Mouse (Mus musculus) gastrocnemius, adult 2 months (tissue): Measurements from ENCODE around the gene Cdc37. TPM values are rescaled to one million over a fixed set of nuclear protein-coding genes. Genes with fewer than 3 reads are reported as not detected.

ENCODE experiments used
- DNase-seq: peaks from one replicate; pipeline ENCODE4 v3.0.0; 2022
- H3K27ac ChIP-seq: fragments of 200-600 bp; 2 replicates; pipeline ENCODE4 v1.8.1; 2022; ENCODE audit warnings: mild to moderate bottlenecking
- H3K4me3 ChIP-seq: fragments of 200-600 bp; 2 replicates; pipeline ENCODE4 v1.8.1; 2022; ENCODE audit warnings: mild to moderate bottlenecking, moderate library complexity
- CTCF ChIP-seq: fragments of 200-600 bp; IDR thresholded peaks from 2 replicates; pipeline ENCODE4 v1.8.1; 2022; ENCODE audit warnings: antibody characterized with exemption, mild to moderate bottlenecking, moderate library complexity
- intact Hi-C: fragments of 180-260 bp; cut with DNase I; formaldehyde crosslinking; loops from one replicate; pipeline ENCODE4 v1.15.1; 2025
- total RNA-seq, 2 experiments: library from RNA; stranded (reverse); gene quantifications; 2 replicates each; pipeline ENCODE4 v1.2.3; 2021

The Cdc37 gene
- total RNA-seq, 2 experiments from 2014 or later: 116 to 139 TPM

GRCm38 (mm10) chr9:21183905-21184413 lies 34.2 kb upstream of the Cdc37 start:
- peak; percentile 38; the same call in 1 of the 2 replicates for TF ChIP-seq CTCF
- Histone ChIP-seq H3K4me3 (peak overlapping the region; percentile 85), H3K27ac (peak overlapping the region; percentile 95)
- DNase-seq: peak; percentile 92
- intact Hi-C loops: loop anchor here (2.0 kb wide), 1 partner anchor 37 kb away; no protein-coding TSS in a partner anchor

- no peak for TF ChIP-seq CTCF
- Histone ChIP-seq H3K27ac (peak overlapping the region; percentile 95), H3K4me3 (peak overlapping the region; percentile 85)
- intact Hi-C loops: no loop called here
- no peak for DNase-seq
Observed at GRCm38 (mm10) chr9:21183421-21183820, 33.6 kb upstream of the Cdc37 start.

GRCm38 (mm10) chr9:21181421-21182220 lies 31.8 kb upstream of the Cdc37 start:
- H3K27ac ChIP-seq: peak overlapping the region; percentile 76
- peak overlapping the region; percentile 66 for H3K4me3 ChIP-seq
- TF ChIP-seq CTCF: no peak
- intact Hi-C loops: no loop called here
- peak; percentile 60 for DNase-seq

- Histone ChIP-seq H3K27ac (peak overlapping the region; percentile 81; the same call in 1 of the 2 replicates), H3K4me3 (no peak overlapping the region)
- TF ChIP-seq CTCF: no peak
Observed at GRCm38 (mm10) chr9:21180841-21181240, 31.1 kb upstream of the Cdc37 start.

GRCm38 (mm10) chr9:21180402-21180801 lies 30.6 kb upstream of the Cdc37 start:
- intact Hi-C loops: no loop called here
- peak; percentile 41 for DNase-seq
- H3K27ac ChIP-seq: peak overlapping the region; percentile 81
- no peak for TF ChIP-seq CTCF
- no peak overlapping the region for H3K4me3 ChIP-seq

More at GRCm38 (mm10) chr9:21180841-21181240, 31.1 kb upstream of the Cdc37 start:
- DNase-seq: no peak
- intact Hi-C loops: no loop called here

- intact Hi-C loops: no loop called here
- no peak overlapping the region for H3K4me3 ChIP-seq
- no peak for TF ChIP-seq CTCF
- DNase-seq: no peak
- no peak overlapping the region for H3K27ac ChIP-seq
Observed at GRCm38 (mm10) chr9:21172364-21172763, 22.6 kb upstream of the Cdc37 start.

- no peak for DNase-seq
- H3K4me3 ChIP-seq: no peak overlapping the region
- H3K27ac ChIP-seq: peak overlapping the region; percentile 88; the same call in 1 of the 2 replicates
- intact Hi-C loops: loop anchor here (2.0 kb wide), 1 partner anchor 16 kb away; no protein-coding TSS in a partner anchor
- no peak for TF ChIP-seq CTCF
Observed at GRCm38 (mm10) chr9:21169157-21169556, 19.4 kb upstream of the Cdc37 start.

- peak; percentile 88 for TF ChIP-seq CTCF
Observed at GRCm38 (mm10) chr9:21168161-21169123, 18.7 kb upstream of the Cdc37 start.

GRCm38 (mm10) chr9:21167140-21168097 lies 17.6 kb upstream of the Cdc37 start:
- intact Hi-C loops: loop anchor here (2.0 kb wide), 1 partner anchor 15 kb away; no protein-coding TSS in a partner anchor
- TF ChIP-seq CTCF: no peak
- H3K27ac ChIP-seq: peak overlapping the region; percentile 88

More at GRCm38 (mm10) chr9:21168161-21169123, 18.7 kb upstream of the Cdc37 start:
- H3K27ac ChIP-seq: peak overlapping the region; percentile 88
- peak; percentile 83 for DNase-seq
- intact Hi-C loops: loop anchor here (2.0 kb wide), 1 partner anchor 16 kb away; no protein-coding TSS in a partner anchor
- H3K4me3 ChIP-seq: peak overlapping the region; percentile 71

GRCm38 (mm10) chr9:21166516-21166915 lies 16.7 kb upstream of the Cdc37 start:
- TF ChIP-seq CTCF: no peak
- intact Hi-C loops: no loop called here
- DNase-seq: no peak
- no peak overlapping the region; the same call in 1 of the 2 replicates for H3K27ac ChIP-seq
- peak overlapping the region; percentile 70 for H3K4me3 ChIP-seq

More at GRCm38 (mm10) chr9:21167140-21168097, 17.6 kb upstream of the Cdc37 start:
- H3K4me3 ChIP-seq: peak overlapping the region; percentile 71
- DNase-seq: no peak

- Histone ChIP-seq H3K4me3 (peak overlapping the region; percentile 70), H3K27ac (peak overlapping the region; percentile 35; the same call in 1 of the 2 replicates)
- intact Hi-C loops: no loop called here
- DNase-seq: peak; percentile 62
- peak; percentile 66 for TF ChIP-seq CTCF
Observed at GRCm38 (mm10) chr9:21165952-21166451, 16.2 kb upstream of the Cdc37 start.
